Mouse (Mus musculus) embryo, embryonic 10.5 days (tissue): ENCODE measurements at regions not wholly inside any gene's neighbourhood (a gene's known extent, or its start where the extent isn't known, plus 50 kb on each side); places are given as distances from the start of the nearest gene placed in this dataset.

Experiments
- DNase-seq: peaks from one replicate; pipeline ENCODE4 v3.0.0-alpha.2; 2015; ENCODE audit warnings: low spot score

DNA sequence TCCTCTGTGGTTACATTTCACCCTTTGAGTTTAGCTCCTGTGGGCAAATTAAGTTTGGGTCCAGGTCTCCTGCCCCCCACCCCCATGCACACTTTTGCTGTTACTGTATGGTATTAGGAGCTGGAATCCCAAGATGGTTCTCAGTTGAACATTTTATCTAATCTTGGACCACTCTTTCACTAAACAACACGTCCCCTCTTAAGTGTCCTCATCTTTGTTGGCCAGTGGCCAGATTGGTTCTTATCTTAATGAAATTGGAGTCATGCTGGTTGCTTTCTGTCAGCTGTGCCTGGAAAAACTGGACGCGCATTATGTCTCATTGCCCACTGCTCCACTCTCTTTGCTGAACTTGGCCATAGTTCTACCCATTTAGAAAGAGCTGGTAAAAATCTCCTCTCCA, 391.1 kb upstream of the Pbx1 start:
- no peak for DNase-seq

DNA sequence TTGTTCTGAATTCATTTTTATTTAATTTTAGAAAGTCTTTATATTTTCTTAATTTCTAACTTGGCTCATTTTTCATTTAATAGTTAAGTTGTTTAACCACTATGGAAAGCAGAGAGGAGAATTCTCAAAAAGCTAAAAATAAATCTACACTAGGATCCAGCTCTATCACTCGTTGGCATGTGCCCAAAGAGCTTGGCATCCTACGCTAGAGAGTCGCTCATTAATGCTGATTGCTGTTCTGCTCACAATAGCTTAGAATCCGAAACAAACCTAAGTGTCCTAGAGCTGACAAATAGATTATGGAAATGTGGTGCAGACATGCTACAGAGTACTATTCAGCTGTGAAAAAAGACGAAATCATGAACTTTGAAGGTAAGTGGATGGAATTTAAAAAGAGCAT, 386.3 kb upstream of the Pbx1 start:
- DNase-seq, result no peak

DNA sequence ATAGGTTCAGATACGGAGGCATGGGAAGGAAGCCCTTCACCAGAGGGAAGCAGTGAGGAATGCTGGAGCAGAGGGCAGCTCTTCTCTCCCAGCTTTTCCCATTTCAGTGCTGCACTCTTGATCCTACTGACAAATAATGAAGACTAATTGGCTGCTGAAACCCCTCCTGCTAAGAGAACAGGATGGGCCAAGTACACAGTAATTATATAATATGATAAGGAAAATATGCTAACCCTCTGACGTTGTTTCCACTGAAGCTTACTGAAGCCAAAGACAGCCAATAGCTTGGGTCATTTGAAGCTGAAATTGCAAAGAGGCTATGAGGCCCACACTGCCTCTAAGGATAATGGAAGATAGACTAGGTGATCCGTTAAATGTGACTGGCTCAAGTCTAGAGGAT, 375.0 kb upstream of the Pbx1 start:
- DNase-seq, result no peak

DNA sequence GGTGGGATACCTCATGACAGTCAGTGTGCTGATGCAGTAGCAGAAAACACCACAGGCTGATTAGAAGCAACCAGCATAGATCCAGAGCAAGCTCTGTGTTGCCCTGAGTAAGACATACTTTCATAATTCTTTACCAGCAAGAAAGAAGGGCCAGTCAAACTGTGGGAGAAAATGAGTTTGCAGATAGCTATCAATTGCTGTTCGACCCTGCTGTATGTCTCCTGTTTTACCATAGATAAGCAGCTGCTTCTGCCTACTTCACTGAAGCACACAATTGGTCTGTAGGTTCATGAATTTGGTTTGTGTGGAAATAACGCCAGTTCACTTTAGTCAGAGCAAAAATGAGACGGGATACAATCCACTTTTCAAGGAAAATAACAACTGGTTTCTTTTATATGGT, 373.4 kb upstream of the Pbx1 start:
- DNase-seq, result no peak

DNA sequence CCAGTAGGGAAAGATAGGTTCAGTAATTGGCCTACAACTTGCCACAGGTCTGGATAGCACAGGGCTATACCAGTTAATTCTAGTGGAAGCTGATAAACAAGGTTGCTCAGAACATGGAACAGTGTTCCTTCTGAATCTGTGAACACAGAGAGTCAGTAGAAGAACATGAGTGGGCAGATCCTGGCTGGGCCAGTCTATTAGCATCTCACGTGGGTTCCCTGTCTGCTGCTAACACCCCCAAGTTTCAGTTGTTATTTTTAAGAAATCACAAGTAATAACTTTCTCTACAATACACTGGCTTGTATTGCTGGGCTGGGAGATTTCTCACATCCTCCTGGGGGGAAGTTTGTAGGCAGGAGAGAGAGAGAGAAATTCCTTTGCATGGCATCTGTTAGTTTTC, 369.0 kb upstream of the Pbx1 start:
- DNase-seq, result no peak

DNA sequence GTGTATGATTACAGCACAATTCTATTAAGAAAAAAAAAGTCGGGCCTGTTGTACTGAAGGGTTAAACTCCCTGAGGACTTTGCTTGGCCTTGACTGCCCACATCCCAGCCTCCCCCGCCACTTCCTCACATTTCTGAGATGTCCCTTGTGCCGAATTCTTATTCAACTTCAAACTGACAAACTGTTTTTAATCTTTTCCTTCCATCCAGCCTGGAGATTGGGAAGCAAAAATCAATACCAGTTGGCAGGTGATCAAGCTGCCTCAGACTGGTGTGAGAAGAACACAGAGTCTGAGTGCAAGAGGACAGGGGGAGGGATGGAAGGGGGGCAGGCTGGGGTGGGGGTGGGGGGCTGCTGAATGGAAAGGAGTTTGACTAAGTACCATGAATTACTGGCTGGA, 354.7 kb upstream of the Pbx1 start:
- DNase-seq, result no peak

DNA sequence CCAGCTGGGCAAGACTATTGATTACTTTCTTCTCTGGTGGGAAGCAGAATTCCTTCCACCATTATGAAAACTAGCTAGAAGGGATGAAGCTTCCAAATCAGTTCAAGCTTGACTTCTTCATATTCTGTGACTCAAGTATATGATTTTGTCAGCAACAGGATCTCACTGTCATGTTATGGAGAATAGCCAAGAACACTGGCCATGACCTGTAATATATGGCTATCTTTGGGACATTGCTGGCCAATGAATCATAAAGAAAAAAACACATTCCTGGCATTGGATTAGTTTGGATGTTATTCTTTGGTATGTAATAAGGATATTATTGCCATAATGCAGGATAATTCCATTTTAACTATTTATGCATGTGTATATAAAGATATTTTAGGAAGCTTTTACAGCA, 351.8 kb upstream of the Pbx1 start:
- no peak for DNase-seq

DNA sequence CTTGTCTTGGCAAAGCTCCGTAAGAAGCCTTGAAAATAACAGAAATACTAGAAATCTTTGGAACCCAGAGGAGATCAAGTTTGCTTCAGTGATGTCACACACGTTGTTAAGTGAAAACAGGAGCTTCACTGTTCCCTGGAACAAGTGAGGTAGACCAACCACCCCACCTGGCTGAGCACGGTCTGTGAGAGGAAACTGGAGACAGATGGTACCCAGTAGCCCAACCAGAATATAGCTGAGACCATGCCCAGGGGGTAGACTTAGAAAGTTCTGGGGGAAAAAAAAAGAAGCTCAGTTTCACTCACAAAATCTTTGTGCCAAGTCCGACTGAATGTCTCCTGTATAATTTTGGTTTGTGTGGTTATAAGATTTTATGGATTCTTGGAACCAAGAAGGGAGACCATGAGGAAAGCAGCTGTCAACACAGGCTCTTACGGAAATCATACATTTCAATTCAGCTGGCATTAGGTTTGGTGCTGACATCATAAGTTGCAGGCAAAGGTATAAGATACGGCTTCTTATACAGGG, 332.4 kb upstream of the Pbx1 start:
- DNase-seq, result no peak

DNA sequence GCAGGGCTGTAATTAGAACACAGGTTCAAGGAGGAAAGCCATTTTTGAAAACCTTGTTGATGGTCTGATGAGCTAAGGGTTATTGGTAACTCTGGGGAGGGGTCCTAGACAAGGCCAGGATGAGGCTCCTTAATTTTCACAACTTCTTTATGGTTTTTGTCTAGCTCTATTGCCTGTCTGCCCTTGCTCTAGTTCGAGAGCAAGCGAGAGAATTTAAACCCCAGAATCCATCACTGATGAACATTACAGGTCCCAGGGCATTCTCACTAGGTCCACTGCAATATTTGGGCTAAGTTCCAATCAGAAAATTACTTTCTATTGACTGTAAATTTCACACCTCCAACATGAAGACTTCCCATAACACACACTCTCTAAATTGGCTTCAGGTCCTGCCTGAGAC, 329.0 kb upstream of the Pbx1 start:
- no peak for DNase-seq

DNA sequence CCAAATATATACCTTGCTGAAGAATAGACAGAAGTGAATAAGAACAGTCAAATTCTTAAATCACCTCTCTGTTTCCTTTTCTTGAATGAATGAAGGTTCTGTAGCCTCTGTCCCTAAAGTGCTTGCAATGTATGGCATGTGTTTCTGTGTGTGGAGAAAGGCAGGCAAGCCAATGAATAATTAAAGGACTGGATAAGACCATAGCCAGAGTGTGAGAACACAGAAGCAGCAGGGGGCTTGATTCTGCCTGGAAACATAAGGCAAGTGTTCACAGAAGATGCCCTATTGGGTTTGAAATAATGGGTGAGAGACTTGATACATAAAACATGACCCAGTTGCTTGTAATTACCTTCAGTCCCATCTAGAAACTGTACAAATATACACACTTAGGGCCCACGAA, 328.2 kb upstream of the Pbx1 start:
- no peak for DNase-seq

DNA sequence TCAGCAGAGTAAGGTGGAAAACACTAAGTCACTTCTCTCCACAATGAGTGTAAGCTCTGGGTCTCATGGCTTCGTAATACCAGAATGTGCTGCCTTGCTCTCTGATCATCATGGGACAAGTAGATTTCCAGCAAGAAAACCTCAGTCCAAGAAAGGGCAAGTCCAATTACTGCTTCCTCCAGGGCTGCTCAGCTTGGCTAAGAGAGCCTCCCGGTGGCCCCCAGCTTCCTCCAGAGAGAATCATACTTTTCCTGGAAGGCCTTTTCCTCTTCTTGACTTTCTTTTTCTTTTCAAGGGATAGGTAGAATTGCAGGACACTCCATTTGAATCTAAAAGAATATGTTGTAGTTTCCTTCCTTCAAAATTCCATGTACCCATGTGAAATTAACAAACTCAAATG, 326.8 kb upstream of the Pbx1 start:
- DNase-seq, result no peak

DNA sequence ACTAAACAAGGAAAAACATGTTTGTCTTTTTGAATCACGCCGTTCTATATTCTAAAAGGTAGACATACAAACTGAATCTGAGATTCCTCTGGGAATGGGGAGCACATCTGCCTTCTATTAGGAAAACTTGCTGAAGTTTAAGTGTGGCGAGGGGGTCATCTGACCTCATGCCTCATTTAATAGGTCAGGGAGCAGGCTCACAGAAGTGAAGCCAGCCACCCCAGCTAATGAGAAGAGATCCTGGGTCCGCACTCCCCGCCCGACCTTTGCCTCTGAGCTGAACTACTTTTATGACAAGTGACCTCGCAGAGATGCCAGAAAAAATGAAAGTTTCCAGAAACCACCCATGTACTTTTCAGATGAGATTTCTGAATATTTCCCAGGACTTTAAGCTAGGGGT, 322.1 kb upstream of the Pbx1 start:
- peak; percentile 86 for DNase-seq

DNA sequence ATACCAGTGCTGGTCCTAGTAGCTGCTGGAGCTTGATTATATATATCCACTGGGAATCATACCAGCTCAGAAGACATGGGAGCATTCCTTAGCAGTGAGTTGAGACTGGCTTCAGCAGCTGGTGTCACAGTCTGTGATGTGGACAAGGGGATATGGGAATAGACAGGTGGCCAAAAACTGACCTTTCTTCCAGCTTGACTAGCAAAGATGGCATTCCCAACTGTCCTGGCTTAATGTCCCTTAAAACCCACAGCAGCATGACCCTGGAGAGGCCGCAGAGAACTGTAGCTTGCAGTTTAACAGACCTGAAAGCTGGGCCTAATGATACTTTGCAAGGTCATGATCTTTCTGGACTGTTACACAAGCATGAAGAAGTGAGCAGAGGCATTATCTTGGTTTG, 311.4 kb upstream of the Pbx1 start:
- DNase-seq, result no peak

DNA sequence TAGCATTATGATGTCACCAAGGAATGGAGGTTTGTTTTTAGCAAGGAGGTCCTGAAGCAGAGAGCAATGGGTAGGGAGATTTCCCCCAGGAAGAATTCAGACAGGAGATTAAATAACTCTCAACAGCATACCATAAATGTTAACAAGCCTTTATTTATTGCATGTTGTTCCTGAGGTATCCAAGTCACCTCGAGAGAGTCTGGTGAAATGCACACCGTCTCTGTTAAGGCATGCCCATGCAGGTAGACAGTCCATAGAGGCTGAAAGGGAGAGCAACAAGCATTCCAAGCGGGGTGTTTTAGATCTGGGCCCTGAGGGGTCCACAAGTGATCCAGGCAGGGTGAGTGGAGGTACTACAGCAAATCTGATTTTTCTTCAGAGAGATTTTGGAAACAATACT, 305.9 kb upstream of the Pbx1 start:
- DNase-seq, result no peak

DNA sequence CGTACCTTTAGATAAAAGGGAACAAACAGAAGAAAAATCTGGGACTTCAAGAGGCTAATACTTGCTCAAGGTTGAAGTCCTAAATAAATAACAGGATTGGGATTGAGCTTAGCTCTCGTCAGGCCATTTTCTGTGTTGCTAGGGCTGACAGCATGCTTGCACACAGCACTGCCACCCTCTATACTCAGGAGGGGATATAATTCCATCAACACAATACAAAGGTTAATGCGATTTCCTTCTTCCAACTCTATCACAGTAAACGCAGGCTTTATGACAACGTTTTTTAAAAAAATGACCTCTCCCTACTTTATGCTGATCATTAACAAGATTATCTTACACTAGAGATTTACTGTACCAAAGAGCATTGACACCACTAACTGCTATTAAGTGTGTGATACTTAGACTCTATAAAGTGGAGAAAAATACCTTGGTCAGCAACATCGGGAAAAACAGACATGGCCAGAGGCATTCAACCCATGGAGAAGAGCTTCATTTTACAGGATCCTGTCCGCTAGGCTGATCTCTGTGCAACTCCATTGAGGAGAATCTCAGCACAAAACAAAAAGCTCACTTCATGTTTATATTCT, 305.3 kb upstream of the Pbx1 start:
- DNase-seq, result no peak

DNA sequence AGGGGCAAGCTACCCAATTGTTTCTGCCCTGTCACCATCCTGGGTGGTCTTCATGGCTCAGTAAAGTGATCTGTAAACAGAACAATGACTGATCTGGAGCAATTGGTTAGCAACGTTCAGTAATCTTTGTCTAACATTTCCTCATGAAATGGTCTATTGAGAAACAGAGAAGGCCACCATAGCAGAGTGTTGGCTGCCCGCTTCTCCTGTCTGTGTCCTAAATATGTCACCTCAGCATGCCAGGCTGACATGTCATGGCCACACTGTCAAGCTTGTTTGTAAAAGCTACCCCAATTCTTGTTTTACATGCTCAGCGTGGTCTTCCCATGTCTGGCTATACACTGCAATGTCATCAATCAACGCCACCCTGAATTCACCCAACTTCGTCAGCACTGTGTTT, 301.0 kb upstream of the Pbx1 start:
- DNase-seq, result peak; percentile 2

DNA sequence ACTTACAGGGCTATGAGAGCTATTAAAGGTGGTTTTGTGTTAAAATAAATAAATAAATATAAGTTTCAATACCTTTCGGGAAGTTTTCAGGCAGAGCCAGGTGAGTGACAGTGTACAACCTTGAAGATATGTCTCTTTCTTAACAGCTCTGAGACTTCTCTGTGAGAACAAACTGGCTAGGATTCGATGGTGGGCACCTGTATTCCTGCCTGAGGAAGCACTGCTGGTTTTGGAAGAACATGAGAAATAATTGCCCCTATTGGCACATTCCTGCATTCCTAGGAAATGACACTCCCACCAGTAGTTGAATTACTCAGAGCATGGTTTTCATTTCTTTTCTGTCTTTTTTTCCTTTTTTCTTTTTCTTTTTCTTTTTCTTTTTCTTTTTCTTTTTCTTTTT, 277.8 kb upstream of the Pbx1 start:
- peak; percentile 10 for DNase-seq

DNA sequence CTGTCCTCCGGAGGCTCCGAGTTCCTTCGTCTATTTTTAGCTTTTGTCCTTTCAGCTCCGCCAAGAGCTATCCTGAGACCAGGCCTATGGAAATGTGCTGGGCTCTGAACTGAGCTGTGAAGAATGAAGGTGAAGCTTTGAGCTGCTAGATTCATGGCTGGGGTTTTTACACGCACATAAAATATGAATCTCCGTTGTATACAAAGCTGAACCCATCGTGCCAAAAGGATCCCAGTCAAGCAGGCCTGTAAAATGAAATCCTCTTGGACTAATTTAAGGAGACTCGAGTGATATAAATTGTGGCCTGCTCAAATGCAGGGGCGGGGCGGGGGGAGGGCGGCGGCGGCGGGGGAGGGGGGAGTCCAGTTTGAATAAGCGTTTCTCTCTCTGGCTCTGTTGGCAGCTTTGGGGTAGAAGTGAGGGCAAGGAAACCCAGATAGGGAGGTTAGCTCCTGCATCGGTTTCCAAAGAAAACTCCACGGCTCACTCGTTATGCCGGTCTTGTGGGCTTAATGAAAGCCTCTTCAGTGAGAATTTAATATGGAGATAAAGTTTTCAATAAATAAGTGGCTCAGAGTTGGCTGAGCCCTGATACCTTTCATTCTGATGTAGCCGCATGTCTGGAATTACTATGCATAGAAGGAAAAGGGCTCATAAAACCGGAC, 277.1 kb upstream of the Pbx1 start:
- DNase-seq, result peak; percentile 60

DNA sequence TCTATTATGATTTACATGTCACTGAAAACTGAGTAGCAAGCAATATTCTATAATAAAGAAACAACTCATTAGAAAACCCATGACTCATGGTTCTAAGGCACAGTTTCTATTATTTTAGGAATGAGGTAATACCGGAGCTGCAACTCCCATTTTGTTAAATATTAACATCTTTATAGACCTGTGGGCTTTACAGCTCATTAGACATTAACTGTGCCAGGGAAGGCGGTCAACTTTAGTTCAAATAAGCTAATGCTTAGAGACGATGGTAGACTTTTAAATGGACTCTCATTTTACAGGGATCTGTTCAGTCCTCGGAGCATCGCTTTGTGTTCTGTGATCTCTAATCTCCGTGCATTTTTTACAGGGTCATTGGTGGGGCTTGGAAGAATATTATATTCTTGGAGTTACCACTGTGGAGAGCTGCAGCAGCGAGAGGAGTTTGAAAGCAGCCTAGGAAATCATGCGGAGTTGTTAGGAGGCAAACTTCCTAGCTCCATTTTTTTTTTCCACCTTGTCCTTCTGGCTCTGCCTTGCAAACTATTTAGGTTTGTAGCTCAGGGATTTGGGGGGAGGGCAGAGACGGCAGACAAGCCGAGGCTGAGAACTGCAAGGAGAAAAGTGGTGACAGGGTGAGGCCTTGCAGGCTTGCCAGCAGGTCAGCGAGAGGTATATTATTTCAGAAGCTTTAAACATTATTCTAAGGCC, 276.2 kb upstream of the Pbx1 start:
- DNase-seq, result peak; percentile 45

DNA sequence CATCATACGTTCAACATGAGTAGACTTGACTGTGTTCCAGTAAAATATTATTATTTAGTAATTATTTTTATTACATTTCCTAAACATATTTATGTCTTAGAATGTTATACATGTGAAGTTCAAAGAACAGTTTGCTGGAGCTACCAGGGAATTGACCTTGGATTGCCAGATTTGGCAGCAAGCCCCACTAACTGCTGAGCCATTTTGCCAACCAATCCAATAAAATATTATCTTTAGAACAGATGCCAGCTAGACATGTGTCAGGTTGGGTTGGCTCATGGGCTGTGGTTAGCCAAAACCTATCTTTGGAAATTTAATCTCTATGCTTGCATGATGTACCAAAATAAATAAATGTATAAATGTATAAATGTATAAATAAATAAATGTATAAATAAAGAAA, 265.3 kb upstream of the Pbx1 start:
- DNase-seq, result no peak

DNA sequence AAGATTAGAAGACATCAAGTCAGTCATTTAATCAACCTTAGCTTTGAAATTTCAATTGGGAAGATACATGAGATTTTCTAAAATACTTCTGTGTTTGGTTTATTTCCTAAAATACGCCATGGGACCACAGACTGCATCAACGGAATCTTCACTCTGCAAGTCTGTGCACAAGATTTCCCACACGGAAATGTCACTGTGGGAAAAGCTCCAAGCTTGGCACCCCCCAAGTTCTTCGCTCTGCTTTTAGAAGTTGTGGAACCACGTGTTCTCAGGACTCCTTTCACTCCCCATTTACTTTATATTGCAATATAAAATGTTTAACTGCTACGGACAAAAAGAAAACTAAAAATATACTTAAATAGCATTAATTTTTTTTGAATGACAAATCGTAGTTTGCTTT, 254.8 kb upstream of the Pbx1 start:
- DNase-seq, result no peak

DNA sequence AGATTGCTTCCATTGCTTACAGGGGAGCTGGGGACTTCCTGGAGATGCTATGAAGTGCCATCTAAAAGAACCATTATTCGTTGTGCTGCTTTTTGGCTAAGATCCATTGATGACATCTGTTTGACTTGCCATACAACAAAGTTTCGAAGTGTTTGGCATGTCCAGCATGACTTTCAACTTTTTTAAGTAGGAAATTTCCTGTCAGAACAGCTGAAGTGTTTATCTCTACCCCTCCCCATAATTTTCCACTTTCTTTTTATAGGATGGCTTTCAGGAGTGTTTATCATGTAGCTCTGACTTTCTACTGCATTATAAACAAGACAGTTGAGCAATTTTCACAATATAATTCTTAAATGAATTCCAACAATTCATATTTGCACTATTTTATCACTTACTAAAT, 253.1 kb upstream of the Pbx1 start:
- no peak for DNase-seq

DNA sequence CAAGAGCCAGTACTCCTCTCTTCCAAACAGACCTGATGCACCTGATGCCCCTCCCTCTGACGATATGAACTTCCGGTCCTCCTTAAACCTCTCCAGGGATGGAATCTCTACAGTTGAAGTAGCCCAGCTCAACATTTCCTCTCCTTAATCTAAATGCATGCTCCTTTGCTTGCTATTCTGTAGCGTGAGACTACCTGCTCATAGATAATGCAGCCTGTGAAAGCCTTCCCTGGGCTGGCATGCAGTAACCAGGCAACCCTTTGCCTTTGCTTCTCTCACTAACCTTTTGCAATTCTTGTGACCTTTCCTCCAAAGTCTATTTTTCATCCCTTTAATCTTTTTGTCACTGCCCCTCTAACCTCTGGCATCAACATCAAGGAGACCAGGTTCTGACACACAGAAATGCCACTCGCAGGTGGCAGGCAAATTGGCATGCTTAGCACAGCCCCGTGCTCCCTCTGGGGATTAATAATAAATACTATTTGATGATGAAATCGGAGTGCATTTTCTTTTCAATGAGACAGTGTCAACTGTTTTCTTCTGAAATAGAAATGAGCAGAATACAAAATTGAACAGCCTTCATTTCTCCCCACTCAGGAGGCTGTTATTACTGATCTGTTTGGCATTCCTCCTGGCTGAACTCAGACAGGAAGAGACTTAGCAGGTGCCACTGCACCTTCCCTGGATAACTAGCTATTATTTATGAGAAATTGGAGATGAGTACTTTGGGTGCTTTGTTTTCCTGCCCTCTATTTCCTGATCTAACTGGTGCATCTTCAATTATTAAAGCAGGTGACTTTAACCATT, 249.8 kb upstream of the Pbx1 start:
- DNase-seq, result no peak
